Mouse (Mus musculus) right cerebral cortex, postnatal 36 days (tissue): Measurements from ENCODE around the gene Ralbp1.

Experiments
- DNase-seq, 2 experiments: peaks; one replicate each; pipeline ENCODE4 v3.0.0; 2022; ENCODE audit warnings: low spot score in 2 of 2, mixed read lengths in 1 of 2

Ralbp1 gene

GRCm38 (mm10) chr17:65885697-65886529, at the start of gene Ralbp1:
TSS of gene Ralbp1 (minus strand) at chr17:65885798.
- DNase-seq = no peak

- DNase-seq = no peak
Observed at GRCm38 (mm10) chr17:65933741-65934140, 48.1 kb upstream of the Ralbp1 start.

- DNase-seq = no peak
Observed at GRCm38 (mm10) chr17:65931525-65931924, 45.9 kb upstream of the Ralbp1 start.

DNA sequence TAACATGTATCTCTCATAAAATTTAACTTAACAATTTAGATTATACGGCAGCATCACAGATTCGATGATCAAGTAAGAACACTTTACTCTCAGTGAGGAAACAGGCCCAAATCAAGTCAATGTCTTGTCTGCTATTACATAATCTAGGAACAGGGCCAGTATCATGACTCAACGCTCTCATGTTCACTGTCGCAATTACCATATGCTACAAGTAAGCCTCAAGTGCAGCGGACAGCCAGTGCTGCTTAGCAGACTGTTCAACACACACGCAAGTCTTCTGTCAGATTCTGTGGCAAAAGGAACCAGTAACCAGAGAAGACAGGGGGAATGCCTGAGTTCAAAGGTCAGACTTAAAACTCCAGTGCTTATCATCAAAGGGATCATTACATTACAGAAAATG, 45.4 kb upstream of the Ralbp1 start:
- peak; percentile 45 to 76 for DNase-seq

DNA sequence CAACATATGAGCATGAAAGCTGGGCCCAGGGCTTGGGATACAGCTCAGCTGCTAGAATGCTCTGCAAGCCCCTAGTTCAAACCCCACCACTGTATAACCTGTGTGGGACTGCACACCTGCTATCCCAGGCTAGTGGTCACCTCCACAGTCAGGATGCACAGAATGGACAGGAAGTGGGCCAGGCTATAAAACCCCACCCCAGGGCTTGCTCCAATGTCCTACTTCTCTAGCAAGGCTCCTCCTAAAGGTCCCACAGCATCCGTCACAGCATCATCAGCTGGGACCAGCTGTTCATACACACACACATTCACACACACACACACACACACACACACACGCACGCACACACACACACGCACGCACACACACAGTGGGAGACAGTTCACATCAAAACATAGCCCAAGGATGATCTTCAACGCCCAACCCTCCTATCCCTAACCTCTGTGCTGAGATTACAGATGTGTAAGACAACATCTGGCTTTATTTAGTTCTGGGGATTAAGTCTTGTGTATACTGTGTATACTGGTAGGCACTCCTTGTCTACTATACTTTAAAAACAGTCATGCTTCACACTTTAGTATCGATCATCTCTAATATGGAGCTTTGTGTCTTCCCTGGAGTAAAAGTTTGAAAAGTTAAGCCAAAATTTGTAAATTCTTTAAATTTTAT, 44.7 kb upstream of the Ralbp1 start:
- DNase-seq = no peak

- DNase-seq = no peak
Observed at GRCm38 (mm10) chr17:65929319-65929978, 43.9 kb upstream of the Ralbp1 start.

DNA sequence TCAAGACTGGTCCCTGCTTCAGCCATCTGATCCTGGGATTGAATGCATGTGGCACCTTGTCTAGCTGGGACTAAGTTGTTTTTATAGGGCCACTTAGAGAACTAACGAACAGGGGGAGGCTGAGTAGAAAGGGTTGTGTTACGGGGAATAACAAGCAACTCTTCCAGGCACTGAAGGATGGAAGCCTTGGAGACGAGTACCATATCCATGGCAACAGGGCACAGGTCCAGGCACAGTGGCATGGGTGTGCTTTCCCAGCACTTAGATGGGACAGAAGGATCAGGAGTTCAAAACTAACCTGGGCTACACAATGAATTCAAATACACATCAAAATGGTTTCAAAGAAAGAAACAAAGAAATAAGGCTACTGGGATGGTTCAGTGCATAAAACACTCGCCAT, 41.5 kb upstream of the Ralbp1 start:
- no peak for DNase-seq

DNA sequence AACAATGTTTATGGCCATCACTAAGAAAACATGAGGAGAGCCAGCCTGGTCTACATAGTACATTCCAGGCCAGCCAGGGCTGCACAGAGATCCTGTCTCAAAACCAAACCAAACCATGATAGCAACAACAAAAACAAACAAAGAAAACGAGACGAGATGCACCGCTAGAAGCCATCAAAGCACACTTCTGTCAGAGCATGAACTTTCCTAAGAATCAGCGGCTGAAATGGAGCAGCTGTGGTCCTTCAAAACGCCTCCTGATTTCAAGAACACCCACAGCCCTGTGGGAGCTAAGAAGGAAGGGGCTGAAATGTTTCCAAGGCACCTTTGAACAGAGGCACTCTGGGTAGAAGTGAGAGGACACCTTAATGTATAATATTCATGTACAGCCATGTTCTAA, 38.6 kb upstream of the Ralbp1 start:
- DNase-seq = no peak

GRCm38 (mm10) chr17:65921975-65922374, 36.4 kb upstream of the Ralbp1 start:
- no peak for DNase-seq

DNA sequence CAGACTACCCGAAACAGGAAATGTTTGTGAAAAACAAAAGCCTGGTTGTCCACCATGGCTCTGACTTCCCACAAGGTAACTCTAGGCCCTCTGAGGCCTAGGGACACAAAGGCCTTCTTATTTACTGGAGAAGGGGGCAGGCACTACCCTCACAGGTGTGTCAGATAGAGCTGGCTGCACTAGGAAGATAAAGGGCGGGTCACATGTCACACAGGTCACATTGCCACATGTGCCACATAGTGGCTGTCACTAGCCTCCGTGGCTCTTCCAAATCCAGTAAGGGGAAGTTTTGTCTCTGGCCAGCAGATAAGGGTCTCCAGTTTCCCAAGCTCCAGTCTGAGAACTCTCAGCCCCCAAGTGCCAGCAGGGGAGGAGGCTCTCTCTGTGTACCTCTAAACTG, 33.6 kb upstream of the Ralbp1 start:
- DNase-seq = no peak

DNA sequence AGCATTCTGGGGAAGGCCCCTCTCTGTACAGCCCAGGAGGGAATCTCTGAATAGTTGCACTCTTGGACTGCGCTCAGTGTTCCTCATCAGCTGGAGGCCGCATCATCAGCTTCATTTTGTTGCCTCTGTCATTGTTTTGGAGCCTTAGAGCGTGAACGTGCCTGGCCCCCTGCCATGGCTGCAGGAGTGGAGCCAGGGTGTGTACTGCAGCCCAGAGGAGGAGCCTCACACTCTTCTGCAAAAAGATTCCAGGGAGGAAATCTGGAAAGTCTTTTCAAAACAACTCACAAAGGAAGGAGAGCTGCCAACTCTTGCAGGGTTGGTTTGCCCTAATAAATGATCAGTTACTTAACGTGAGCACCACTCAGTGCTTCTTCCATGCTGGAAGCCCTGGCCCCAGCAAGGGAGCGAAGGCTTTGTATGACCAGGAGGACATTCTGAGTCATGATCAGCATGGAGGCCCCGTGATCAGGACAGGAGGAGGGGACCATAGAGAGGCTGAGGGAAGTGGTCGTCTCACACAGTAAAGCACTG, 30.6 kb upstream of the Ralbp1 start:
- peak; percentile 73 to 77 for DNase-seq

- no peak for DNase-seq
Observed at GRCm38 (mm10) chr17:65914083-65914482, 28.5 kb upstream of the Ralbp1 start.

GRCm38 (mm10) chr17:65912202-65912601, 26.6 kb upstream of the Ralbp1 start:
- no peak for DNase-seq

- DNase-seq = no peak
Observed at GRCm38 (mm10) chr17:65911285-65912069, 25.9 kb upstream of the Ralbp1 start.

GRCm38 (mm10) chr17:65908270-65908669, 22.7 kb upstream of the Ralbp1 start:
- no peak for DNase-seq

- DNase-seq = no peak
Observed at GRCm38 (mm10) chr17:65906895-65907401, 21.4 kb upstream of the Ralbp1 start.

- no peak for DNase-seq
Observed at GRCm38 (mm10) chr17:65906313-65906894, 20.8 kb upstream of the Ralbp1 start.

GRCm38 (mm10) chr17:65905241-65905640, 19.6 kb upstream of the Ralbp1 start:
- no peak for DNase-seq

GRCm38 (mm10) chr17:65903826-65904225, 18.2 kb upstream of the Ralbp1 start:
- DNase-seq = peak in 1 of 2 experiments; percentile 41

DNA sequence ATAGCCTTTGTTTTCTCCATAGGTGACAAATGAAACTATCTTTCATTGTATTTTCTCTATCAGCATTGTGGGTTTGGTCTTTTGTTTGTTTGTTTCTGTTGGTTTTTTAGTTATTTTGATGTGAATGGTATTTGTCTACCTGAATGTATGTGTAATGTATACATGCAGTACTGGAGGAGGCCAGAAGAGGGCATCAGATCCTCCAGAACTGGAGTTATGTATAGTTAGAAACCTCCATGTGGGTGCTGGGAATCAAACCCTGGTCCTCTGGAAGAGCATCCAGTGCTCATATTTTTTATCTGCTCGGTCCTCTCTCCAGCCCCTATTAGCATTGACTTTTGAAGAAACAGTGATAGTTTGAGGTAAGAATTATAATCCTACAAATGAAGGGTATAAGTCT, 17.4 kb upstream of the Ralbp1 start:
- DNase-seq = no peak

DNA sequence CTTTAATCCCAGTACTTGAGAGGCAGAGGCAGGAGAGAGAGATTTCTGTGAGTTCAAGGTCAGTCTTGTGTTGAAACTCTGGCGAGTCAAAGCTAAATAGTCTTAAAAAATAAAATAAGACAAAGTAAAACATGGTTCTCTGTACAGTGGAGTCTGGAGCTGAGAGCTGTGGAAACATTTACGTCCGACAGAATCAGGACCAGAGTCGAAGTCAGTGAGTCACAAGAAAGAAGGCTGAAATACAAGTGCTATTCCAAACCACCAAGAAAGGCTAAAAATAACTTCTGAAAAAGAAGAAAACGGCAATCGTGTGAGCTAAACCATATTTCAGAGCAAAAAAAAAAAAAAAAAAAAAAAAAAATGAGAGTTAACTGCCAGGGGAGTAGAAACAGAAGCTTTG, 16.7 kb upstream of the Ralbp1 start:
- DNase-seq = no peak
